Comparison of ENCODE assay signal across 10 mouse cellular contexts in genomic region chr13:113555226-113555625, GRCm38 (mm10).
A peak's percentile ranks its signal among the peaks of the same experiment; 100 is the strongest.
DNase-seq lines count a peak whose midpoint lies in the region; ATAC-seq lines count a peak whose summit lies in the region.
"Had no signal": no experiment of that assay in that cellular context is flagged by ENCODE, and none has a peak within 500 bp of the region (broad histone marks: within the 10 kb centered on the region; RNA-seq: fewer than 3 reads in every experiment).

No protein-coding gene starts in this region.

- H3K27me3 ChIP-seq in kidney, embryonic 14.5 days (ENCODE audit: control insufficient read depth, insufficient read depth, low read length), result no peaks in the 10 kb centered on the region
- H3K27me3 ChIP-seq: embryonic facial prominence, embryonic 15.5 days; megakaryocyte, embryonic 14.5 days had no signal

- no peak overlapping the region for H3K9ac ChIP-seq in kidney, embryonic 14.5 days (ENCODE audit: low read depth, low read length)
- H3K9ac ChIP-seq: embryonic facial prominence, embryonic 15.5 days had no signal

- WGBS in kidney, embryonic 14.5 days, result 84% methylated on average over 2 of the region's 2 CpGs

- H3K27ac ChIP-seq in kidney, embryonic 14.5 days (ENCODE audit: low read depth, low read length), result no peak overlapping the region
- H3K27ac ChIP-seq: embryonic facial prominence, embryonic 15.5 days had no signal

- intact Hi-C loops in heart, postnatal 36 days (cut with DNase I), result no loop called here

- peak; percentile 61 for DNase-seq in adrenal gland, postnatal 10 days
- no peak for DNase-seq in adrenal gland, adult 8-10 months
- DNase-seq in kidney, postnatal 36 days, result peak; percentile 14 to 30
- peak; percentile 73 for DNase-seq in gastrocnemius, adult 18-20 months (ENCODE audit: low spot score)
- DNase-seq in heart, postnatal 36 days, result peak; percentile 48 to 55
- no peak for DNase-seq in spleen, adult 18-20 months
- DNase-seq in thymus, adult 18-20 months, result no peak

- no peaks in the 10 kb centered on the region for H3K4me1 ChIP-seq in kidney, embryonic 14.5 days (ENCODE audit: control insufficient read depth, insufficient read depth, low read length)
- H3K4me1 ChIP-seq: megakaryocyte, embryonic 14.5 days had no signal

- H3K36me3 ChIP-seq in kidney, embryonic 14.5 days (ENCODE audit: control insufficient read depth, insufficient read depth, low read length), result no peaks in the 10 kb centered on the region
- H3K36me3 ChIP-seq: embryonic facial prominence, embryonic 15.5 days had no signal

- no peak overlapping the region for H3K4me2 ChIP-seq in kidney, embryonic 14.5 days (replicated peaks; ENCODE audit: low read depth, low read length)
- H3K4me2 ChIP-seq: embryonic facial prominence, embryonic 15.5 days had no signal

- no peaks in the 10 kb centered on the region for H3K9me3 ChIP-seq in kidney, embryonic 14.5 days (ENCODE audit: control insufficient read depth, low read length)
- H3K9me3 ChIP-seq: embryonic facial prominence, embryonic 15.5 days had no signal

- no peak for ATAC-seq in kidney, embryonic 14.5 days (ENCODE audit: low FRiP score, low TSS enrichment)

- H3K4me3 ChIP-seq in kidney, embryonic 14.5 days (ENCODE audit: low read length), result no peak overlapping the region
- H3K4me3 ChIP-seq: embryonic facial prominence, embryonic 15.5 days; megakaryocyte, embryonic 14.5 days had no signal

Comparison
In these comparisons a context has a peak if more than half of its experiments do, and no peak if none do; other contexts are left out.
1. DNase-seq: peak in adrenal gland, postnatal 10 days (single experiment), kidney, postnatal 36 days (2 of 2), gastrocnemius, adult 18-20 months (single experiment) and heart, postnatal 36 days (2 of 2); none in adrenal gland, adult 8-10 months (single experiment), spleen, adult 18-20 months (0 of 2) and thymus, adult 18-20 months (0 of 2).